Mouse (Mus musculus) C2C12 (cell line): ENCODE data around the gene Zfpl1. TPM values are rescaled to one million over a fixed set of nuclear protein-coding genes. Genes with fewer than 3 reads are reported as not detected.
"Not testable (repeated sequence)": the region's sequence is repeated elsewhere in the genome, so short reads cannot be mapped to it uniquely, and the experiment has no call there.

Experiments
- H3K27me3 ChIP-seq: one replicate; pipeline ENCODE4 v1.6.1; 2011; ENCODE audit not compliant: control insufficient read depth, insufficient read depth, insufficient read length
- H3K36me3 ChIP-seq: one replicate; pipeline ENCODE4 v1.6.1; 2011; ENCODE audit not compliant: control insufficient read depth, insufficient read depth
- H3K4me3 ChIP-seq: one replicate; pipeline ENCODE4 v1.5.1; 2011; ENCODE audit warnings: mild to moderate bottlenecking, control low read depth; ENCODE audit not compliant: poor library complexity, insufficient read depth, severe bottlenecking
- H3K79me2 ChIP-seq: one replicate; pipeline ENCODE4 v1.6.1; 2011; ENCODE audit not compliant: control insufficient read depth, insufficient read depth
- H3K79me3 ChIP-seq: one replicate; pipeline ENCODE4 v1.6.1; 2011; ENCODE audit warnings: low read depth, control low read depth
- H3ac ChIP-seq: one replicate; pipeline ENCODE3; 2011; ENCODE audit warnings: low read depth; ENCODE audit not compliant: control insufficient read depth, insufficient read length
- CEBPB ChIP-seq: IDR thresholded peaks from one replicate; pipeline ENCODE4 v1.6.1; 2011; ENCODE audit warnings: low read depth, mild to moderate bottlenecking, control low read depth, moderate library complexity
- CTCF ChIP-seq: IDR thresholded peaks from one replicate; pipeline ENCODE4 v1.5.1; 2011; ENCODE audit not compliant: control insufficient read depth, insufficient read depth, insufficient read length
- FOSL1 ChIP-seq: IDR thresholded peaks from one replicate; pipeline ENCODE4 v1.8.0; 2011; ENCODE audit warnings: mild to moderate bottlenecking, low read length; ENCODE audit not compliant: poor library complexity, insufficient read depth, severe bottlenecking
- MAX ChIP-seq: IDR thresholded peaks from one replicate; pipeline ENCODE4 v1.6.1; 2011; ENCODE audit warnings: mild to moderate bottlenecking, control low read depth
- MYOD1 ChIP-seq: IDR thresholded peaks from one replicate; pipeline ENCODE4 v1.6.1; 2011; ENCODE audit warnings: low read depth; ENCODE audit not compliant: control insufficient read depth, insufficient read length
- MYOG ChIP-seq: IDR thresholded peaks from one replicate; pipeline ENCODE4 v1.6.1; 2011; ENCODE audit not compliant: control insufficient read depth, insufficient read length; ENCODE audit errors: extremely low read depth
- USF1 ChIP-seq: IDR thresholded peaks from one replicate; pipeline ENCODE4 v1.6.1; 2011; ENCODE audit warnings: low read depth, mild to moderate bottlenecking, control low read depth, moderate library complexity
- polyA plus RNA-seq: library from polyadenylated mRNA; unstranded; fragments of >200 nt; fragmentation: generic; extraction: Trizol; gene quantifications from one replicate; pipeline ENCODE4 v1.2.1, GENCODE M21; 2012; ENCODE audit warnings: missing spikeins

The Zfpl1 gene
- polyA plus RNA-seq, 1 experiment = 59.7 TPM

DNA sequence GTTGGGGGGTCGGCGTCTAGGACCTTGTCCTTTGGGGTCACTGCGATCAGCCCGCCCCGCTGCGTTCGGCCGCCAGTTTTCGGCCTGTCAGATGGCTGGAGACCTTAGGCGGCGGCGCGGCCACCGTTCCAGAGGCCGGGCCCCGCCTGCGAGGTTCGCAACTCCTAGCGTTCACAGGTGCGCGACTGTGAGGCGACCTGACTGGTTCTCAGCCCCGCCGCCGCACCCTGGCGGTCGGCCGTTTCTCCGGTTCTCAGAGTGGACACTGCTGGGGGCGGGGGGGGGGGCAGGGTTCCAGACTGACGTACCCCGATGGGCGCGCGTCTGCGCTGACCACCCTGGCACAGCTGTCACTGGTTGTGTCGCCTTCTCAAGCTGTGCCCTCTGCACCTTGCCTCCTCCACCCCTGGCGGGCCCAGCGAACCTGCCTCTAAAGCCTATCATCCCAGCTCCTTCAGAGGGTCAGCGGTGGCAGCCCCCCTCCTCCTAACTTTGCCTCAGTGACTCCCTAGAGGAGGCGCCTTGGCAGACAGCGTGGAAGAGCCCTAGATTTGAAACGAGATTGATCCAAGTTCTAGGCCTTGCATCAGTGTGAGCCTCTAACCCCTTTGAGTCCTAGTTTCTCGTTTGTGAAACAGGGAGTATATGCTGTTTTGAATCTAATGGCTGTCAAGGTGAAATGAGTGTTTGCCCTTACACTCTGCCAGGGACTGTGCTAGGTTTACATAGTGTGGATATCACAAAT lies 37.4 kb downstream of the Zfpl1 start:
- H3K27me3 ChIP-seq = no peaks in the 10 kb centered on the region
- H3K36me3 ChIP-seq = peaks cover 41% of the 10 kb centered on the region
- H3K79me3 ChIP-seq = peaks cover 14% of the 10 kb centered on the region
- H3ac ChIP-seq = peak overlapping the region; percentile 96
- peaks cover 20% of the 10 kb centered on the region for H3K79me2 ChIP-seq
- H3K4me3 ChIP-seq = peak overlapping the region; percentile 87
- TF ChIP-seq FOSL1 = no peak
- TF ChIP-seq USF1 = no peak
- no peak for TF ChIP-seq CEBPB
- no peak for TF ChIP-seq MYOG
- no peak for TF ChIP-seq MYOD1
- no peak for TF ChIP-seq CTCF
- TF ChIP-seq MAX = no peak

GRCm38 (mm10) chr19:6046294-6047153 lies 38.2 kb downstream of the Zfpl1 start, which contains the start of gene Syvn1:
Gene Syvn1, plus strand, starts transcription at chr19:6046576.
- H3ac ChIP-seq = peak within 1 kb of the TSS; percentile 96
- H3K27me3 ChIP-seq = no peaks in the 10 kb centered on the region
- TF ChIP-seq CEBPB (no peak), CTCF (no peak), MYOD1 (no peak), FOSL1 (no peak), MAX (no peak), USF1 (no peak), MYOG (no peak)
- peaks cover 33% of the 10 kb centered on the region for H3K36me3 ChIP-seq
- peaks cover 20% of the 10 kb centered on the region for H3K79me2 ChIP-seq
- H3K4me3 ChIP-seq = peak within 1 kb of the TSS; percentile 87
- H3K79me3 ChIP-seq = peaks cover 14% of the 10 kb centered on the region

DNA sequence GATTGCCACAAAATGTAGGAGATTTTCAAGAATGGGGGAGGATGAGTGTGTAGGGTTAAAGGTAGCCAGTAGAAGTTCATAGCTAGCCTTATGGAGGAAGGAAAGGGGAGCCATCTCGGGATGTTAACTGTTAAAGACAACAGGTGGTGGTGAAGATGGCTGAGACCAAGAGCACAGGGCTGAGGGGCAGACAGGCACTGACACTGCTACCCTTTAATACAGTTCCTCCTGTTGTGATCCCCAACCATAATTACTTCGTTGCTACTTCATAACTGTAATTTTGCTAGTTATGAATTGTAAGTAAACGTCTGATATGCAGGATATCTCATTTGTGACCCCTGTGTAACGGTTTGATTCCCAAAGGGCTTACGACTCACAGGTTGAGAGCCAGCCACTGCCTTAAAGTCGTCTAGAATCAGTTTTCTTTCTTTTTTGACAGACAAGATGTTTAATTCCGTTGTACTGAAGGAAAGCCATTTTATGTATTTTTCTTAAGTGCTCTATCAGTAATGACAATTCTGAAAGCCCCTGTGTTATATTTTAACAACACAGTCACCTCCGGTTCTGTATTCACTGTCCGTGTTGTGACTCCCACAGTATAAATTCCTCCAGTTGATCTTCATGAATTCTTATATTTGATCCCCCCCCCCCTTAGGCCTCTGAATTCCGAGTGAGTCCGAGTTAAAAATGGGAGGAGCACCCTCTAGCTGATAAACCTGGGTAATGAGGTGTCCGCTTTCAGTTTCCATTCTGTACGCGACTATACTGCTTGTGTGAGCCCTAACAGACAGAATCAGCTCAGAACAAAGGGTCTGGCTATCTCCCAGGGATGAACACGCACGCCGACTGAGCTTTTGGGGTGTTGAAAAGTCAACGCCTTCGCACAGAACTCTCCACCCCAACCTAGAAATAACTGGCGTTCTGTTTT lies 39.1 kb downstream of the Zfpl1 start:
- no peak for TF ChIP-seq MYOG
- no peak for TF ChIP-seq MYOD1
- no peak for TF ChIP-seq CTCF
- TF ChIP-seq MAX = no peak
- no peak for TF ChIP-seq CEBPB
- no peak for TF ChIP-seq FOSL1
- TF ChIP-seq USF1 = no peak
- Histone ChIP-seq H3K79me3 (peaks cover 14% of the 10 kb centered on the region), H3K79me2 (peaks cover 20% of the 10 kb centered on the region), H3ac (peak overlapping the region; percentile 58), H3K36me3 (peaks cover 25% of the 10 kb centered on the region), H3K4me3 (peak overlapping the region; percentile 87), H3K27me3 (no peaks in the 10 kb centered on the region)

DNA sequence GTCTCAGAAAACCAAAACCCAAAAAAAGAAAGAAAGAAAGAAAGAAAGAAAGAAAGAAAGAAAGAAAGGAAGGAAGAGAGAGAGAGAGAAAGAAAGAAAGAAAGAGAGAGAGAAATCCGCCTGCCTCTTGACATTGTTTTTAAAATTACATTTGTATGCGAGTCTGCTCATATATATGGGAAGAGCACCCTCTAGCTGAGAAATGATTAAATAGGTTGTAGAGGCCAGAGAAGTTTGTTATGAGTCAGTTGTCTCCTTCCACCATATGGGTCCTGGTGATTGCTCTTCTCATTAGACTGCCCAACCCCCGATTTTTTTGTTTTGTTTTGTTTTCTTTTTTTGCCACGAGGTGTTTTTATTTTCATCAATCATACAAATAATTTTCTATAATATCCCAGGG lies 40.7 kb downstream of the Zfpl1 start:
- not testable (repeated sequence) for H3ac ChIP-seq, H3K27me3 ChIP-seq, H3K36me3 ChIP-seq, H3K4me3 ChIP-seq
- Histone ChIP-seq H3K79me2 (peaks cover 20% of the 10 kb centered on the region), H3K79me3 (peaks cover 12% of the 10 kb centered on the region)

DNA sequence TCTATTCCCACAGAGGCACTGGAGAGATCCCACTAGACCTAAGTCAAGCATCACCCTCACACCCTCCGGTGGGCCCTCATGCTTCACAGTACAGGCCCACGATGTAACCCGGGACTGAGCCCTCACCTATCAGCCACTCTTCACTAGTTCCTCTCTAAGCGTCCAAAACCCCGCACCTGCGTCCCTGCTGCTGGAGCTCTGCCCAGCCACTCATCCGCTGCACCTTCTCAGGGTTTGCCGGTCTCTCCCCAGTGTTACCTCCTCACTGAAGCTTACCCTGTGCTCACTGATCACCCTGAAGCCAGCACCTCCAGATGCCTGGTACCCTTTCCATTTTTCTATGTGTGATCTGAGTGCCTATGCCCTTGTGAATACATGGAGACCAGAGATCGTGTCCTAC lies 42.5 kb downstream of the Zfpl1 start:
- H3ac ChIP-seq = no peak overlapping the region
- no peak overlapping the region for H3K4me3 ChIP-seq
- H3K27me3 ChIP-seq = no peaks in the 10 kb centered on the region
- no peaks in the 10 kb centered on the region for H3K36me3 ChIP-seq
- TF ChIP-seq FOSL1 = no peak
- no peak for TF ChIP-seq CEBPB
- TF ChIP-seq MYOD1 = no peak
- no peak for TF ChIP-seq MYOG
- no peak for TF ChIP-seq USF1
- no peak for TF ChIP-seq MAX
- TF ChIP-seq CTCF = no peak
- peaks cover under 1% of the 10 kb centered on the region for H3K79me3 ChIP-seq
- peaks cover 4% of the 10 kb centered on the region for H3K79me2 ChIP-seq
